Mouse (Mus musculus) heart, postnatal 10 days (tissue): Measurements from ENCODE around the gene Frs3. TPM values are rescaled to one million over a fixed set of nuclear protein-coding genes. Genes with fewer than 3 reads are reported as not detected.
A peak's percentile ranks its signal among the peaks of the same experiment; 100 is the strongest.

Source experiments
- DNase-seq, 2 experiments: peaks; one replicate each; pipeline ENCODE4 v3.0.0; 2021
- intact Hi-C: fragments of 180-260 bp; cut with DNase I; formaldehyde crosslinking; loops from one replicate; pipeline ENCODE4 v1.15.1; 2025
- total RNA-seq, 2 experiments: library from RNA; stranded (reverse); gene quantifications; 2 replicates each; pipeline ENCODE4 v1.2.3; 2021

Frs3 gene
- total RNA-seq, 2 experiments from 2014 or later: 4.0 to 5.1 TPM

GRCm38 (mm10) chr17:47688344-47688607 lies 554 bp upstream of the Frs3 start, which contains the start of gene Tomm6:
Gene Tomm6, minus strand, starts transcription at chr17:47688386.
- intact Hi-C loops: loop anchor here (5.0 kb wide), 1 partner anchor 176 kb away; no protein-coding TSS in a partner anchor
- no peak for DNase-seq

DNA sequence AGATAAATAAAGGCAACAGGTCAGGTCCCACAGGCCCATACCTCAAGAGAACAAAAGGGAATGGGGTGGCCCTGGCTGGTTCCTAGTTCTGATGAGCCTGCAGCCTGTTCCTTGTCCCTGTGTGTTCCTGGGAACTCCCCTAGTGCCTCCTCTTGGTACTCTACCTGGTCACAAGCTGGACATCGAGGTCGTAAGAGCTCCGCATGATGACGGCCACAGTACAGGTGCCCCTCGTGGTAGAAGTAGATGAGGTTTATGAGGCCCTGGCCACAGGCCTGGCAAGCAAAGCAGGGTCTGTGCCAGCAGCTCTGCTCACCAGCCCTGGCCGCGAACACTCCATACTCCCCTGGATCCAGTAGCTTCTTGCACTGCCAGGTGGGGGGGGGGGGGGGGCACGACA lies 1.1 kb downstream of the Frs3 start:
- DNase-seq: no peak
- intact Hi-C loops: loop anchor here (5.0 kb wide), 1 partner anchor 178 kb away; no protein-coding TSS in a partner anchor

DNA sequence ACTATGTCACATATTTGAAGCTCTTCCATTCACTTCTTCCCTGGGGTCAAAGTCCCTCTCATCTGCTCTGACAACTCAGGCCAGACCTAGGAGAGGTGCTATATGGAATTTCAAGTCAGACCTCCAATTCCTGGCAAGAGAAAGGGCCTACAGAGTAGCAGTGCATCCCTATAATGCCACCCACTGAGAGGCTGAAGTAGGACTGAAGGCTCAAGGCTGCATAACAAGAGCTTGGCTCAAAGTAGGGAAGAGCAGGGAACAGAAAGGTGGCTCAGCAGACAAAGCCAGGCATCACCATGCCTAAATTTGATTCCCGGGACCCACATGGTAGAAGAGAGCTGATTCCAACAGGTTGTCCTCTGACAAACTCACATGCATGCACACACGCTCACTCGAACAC lies 2.8 kb downstream of the Frs3 start:
- intact Hi-C loops: no loop called here
- no peak for DNase-seq

- intact Hi-C loops: no loop called here
- DNase-seq: peak; percentile 25 to 39
Measured at GRCm38 (mm10) chr17:47693671-47694441, 5.0 kb downstream of the Frs3 start.

- DNase-seq: no peak
- intact Hi-C loops: no loop called here
Measured at GRCm38 (mm10) chr17:47694442-47694502, 5.4 kb downstream of the Frs3 start, which contains the start of gene Gm21981. Gene Gm21981, minus strand, starts transcription at chr17:47694455.

DNA sequence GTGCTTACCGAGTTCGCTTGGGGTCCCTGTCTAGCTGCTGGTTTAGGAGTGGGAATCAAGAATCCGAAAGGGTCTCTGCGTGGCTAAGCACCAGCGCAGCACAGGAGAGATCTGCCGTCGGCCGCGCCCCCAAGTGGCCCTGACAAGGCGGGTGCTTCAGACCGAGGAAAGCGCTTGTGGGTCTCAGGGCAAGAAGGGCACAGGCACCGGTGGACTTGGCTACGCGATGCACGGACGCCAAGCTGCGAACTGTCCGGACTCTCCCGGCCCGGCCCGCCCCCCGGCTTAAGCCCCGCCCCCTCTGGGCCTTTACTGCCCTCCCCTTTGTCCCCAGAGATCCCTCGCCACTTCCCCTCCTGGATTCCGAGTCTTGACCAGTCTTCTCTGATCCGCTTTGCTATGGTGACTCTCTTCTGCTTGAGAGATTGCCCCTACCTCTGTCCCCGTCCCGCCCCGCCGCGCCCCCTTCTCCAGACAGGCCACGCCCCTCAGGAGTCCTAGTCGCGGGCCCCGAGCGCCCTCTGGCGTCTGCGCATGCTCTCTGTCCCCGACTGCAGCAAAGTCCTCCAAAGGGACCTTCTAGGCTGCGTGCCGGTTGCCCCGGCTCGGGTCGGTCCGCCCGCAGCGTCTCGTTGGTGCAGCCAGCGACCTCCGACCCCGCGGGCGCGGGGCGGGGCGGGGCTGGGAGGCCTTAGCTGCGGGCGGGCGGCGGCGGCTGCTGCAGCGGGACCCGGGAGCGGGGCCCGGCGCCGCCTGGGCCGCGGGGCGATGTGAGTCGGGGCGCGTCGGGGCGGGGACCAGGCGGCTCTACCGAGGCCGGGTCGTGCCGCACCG lies 5.9 kb downstream of the Frs3 start, which contains the start of gene Prickle4:
Gene Prickle4, minus strand, starts transcription at position 234 of the 834 bp plus-strand sequence.
- DNase-seq: peak; percentile 98 to 99
- intact Hi-C loops: no loop called here

GRCm38 (mm10) chr17:47695337-47695710 lies 6.5 kb downstream of the Frs3 start:
- intact Hi-C loops: no loop called here
- no peak for DNase-seq

- intact Hi-C loops: no loop called here
- DNase-seq: no peak
Measured at GRCm38 (mm10) chr17:47698156-47698555, 9.3 kb downstream of the Frs3 start.

- intact Hi-C loops: no loop called here
- DNase-seq: no peak
Measured at GRCm38 (mm10) chr17:47699055-47699454, 10.2 kb downstream of the Frs3 start.

DNA sequence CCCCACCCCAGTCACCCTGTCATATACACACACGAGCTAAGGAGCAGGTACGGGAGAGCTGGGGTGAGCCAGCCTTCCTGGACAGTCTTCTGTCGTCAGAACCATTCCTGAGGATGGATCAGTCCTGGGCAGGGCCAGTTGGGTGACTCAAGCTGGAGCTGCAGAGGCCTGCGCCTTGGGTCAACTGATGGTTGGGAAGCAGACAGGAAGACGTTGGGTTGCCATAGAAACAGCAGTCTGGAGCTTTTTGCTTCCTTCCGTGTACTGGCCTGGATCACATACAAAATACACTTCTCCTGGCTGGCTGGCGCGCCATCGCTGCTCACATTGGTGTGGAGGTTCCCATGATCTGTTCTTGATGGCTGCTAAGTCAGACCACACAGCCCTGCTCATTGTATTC lies 13.0 kb downstream of the Frs3 start:
- DNase-seq: no peak
- intact Hi-C loops: no loop called here

GRCm38 (mm10) chr17:47702548-47703345 lies 13.9 kb downstream of the Frs3 start:
- intact Hi-C loops: no loop called here

GRCm38 (mm10) chr17:47703556-47703955 lies 14.7 kb downstream of the Frs3 start:
- no peak for DNase-seq
- intact Hi-C loops: no loop called here

More at GRCm38 (mm10) chr17:47702548-47703345, 13.9 kb downstream of the Frs3 start:
- DNase-seq: no peak

DNA sequence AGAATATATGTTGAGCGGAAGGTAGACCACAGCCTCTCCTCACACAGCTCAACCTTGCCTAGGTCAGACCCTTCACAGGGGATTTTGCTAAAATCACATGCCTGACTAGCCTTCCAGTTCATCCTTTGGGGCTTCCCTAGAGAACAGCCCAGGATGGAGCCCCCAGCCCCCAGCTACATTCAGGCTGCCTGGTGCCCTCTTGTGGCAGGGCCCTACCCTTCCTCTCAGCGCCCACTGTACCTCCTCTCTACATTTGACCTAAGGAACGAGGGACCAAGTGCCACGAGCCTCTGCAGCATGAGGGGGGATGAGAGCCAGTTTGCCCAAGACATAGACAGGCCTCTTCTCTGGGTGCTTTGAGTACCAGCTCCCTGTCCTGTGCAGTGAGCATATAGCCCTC lies 15.9 kb downstream of the Frs3 start:
- intact Hi-C loops: no loop called here

DNA sequence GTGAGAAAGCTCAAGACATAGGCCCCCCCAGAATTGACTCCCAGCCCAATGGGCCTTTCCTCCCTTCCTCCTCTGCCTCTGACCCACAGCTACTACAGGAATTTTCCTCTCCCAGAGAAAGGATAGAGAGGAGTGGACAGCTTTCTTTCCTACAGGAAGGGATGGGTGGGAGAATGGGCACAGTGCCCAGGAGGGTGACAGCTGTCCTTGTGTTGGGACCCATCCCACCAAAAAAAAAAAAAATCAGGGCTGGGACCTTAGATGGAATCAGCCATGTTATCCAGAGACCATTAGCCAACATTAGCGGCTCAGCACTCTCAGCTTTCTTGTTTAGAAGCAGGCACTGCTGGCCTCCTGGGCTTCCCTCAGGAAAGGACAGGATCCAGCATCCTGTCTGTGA lies 17.4 kb downstream of the Frs3 start:
- intact Hi-C loops: no loop called here
- peak in 1 of 2 experiments; percentile 31 for DNase-seq

More for the DNA sequence above, 15.9 kb downstream of the Frs3 start:
- DNase-seq: no peak

DNA sequence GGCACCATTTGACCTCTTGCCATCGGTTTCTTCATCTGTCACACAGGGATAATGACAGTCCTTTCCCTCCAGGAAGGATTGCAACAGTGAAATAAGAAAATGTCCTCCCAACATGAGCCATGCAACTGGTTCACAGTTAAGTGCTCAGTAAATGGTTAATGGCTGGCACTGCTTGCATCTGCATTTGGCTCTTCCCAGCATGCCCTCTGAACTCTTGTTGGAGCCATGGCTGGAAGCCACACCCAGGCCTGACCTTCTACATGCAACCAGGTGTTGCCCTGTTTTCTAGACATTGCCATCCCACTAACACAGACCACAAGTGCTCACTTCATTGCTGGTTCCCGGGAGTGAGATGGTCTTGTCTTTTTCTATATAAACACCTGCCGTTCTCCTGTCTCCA lies 19.1 kb downstream of the Frs3 start:
- DNase-seq: no peak
- intact Hi-C loops: no loop called here

DNA sequence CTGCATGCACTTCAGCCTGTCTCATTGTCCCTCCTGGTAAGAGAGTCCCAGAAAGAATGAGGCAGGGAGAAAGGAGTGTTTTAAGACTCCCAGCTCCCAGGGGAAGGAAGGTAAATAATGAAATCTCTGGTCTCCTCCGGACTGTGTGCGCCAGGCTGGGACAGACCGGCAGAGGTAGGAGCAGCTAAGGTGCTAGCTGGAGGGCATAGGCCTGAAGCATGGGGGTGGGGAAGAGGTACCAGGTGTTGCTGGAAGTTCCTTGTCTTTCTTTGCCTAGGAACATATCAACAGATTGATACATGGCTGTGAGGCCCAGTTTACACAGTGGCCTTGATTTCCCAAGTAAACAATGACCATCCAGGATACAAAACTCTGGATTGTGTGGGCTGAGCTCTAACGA lies 20.1 kb downstream of the Frs3 start:
- no peak for DNase-seq
- intact Hi-C loops: no loop called here

- no peak for DNase-seq
Measured at GRCm38 (mm10) chr17:47710036-47710435, 21.2 kb downstream of the Frs3 start.

GRCm38 (mm10) chr17:47711883-47712282 lies 23.1 kb downstream of the Frs3 start:
- intact Hi-C loops: no loop called here
- no peak for DNase-seq

More at GRCm38 (mm10) chr17:47710036-47710435, 21.2 kb downstream of the Frs3 start:
- intact Hi-C loops: no loop called here

DNA sequence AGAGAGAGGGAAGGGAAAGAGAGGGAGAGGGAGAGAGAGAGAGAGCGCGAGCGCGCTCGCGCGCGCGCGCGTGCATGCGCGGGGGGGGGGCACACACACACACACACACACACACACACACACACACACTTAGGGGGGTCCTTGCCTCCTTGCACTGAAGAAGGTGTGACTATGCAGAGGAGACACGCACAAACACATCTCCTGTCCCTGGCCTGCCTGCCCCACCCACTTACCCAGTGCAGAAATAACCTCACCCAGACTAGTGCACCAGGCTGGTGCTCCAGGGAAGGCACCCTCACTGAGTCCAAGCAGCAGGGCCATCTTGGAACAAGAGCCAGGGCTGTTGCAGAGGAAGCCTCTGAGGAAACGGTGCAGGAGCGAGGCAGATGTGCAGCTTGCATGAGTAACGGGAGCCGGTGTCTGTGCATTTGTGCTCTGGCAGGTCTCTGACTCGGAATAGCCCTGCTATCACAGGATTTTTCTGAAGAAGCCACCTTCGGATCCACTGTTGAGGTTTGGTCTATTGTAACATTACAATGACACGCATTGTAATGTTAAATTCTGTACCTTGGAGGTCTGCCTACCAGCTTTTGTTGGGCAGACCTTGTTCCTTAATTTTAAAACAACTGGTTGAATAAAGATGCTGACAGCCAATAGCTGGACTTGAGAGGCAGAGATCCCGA lies 24.2 kb downstream of the Frs3 start:
- intact Hi-C loops: no loop called here
- no peak for DNase-seq

GRCm38 (mm10) chr17:47715037-47715436 lies 26.2 kb downstream of the Frs3 start:
- DNase-seq: no peak
- intact Hi-C loops: no loop called here

GRCm38 (mm10) chr17:47721183-47721582 lies 32.4 kb downstream of the Frs3 start:
- DNase-seq: no peak
- intact Hi-C loops: no loop called here
